8 mouse cellular contexts compared by ENCODE assay signal in genomic region chr7:34229691-34230111, GRCm38 (mm10). TPM values are rescaled to one million over a fixed set of nuclear protein-coding genes. Genes with fewer than 3 reads are reported as not detected.
DNase-seq lines count a peak whose midpoint lies in the region; ATAC-seq and TF ChIP-seq lines count a peak whose summit lies in the region.

No protein-coding gene starts in this region.

- H3K27ac ChIP-seq in embryonic fibroblast, embryonic 13.5 days (ENCODE audit: insufficient read depth, low read length): peak overlapping the region; percentile 79
- peak overlapping the region; percentile 94 for H3K27ac ChIP-seq in heart, embryonic 11.5 days (ENCODE audit: low read depth, low read length)
- H3K27ac ChIP-seq in kidney, embryonic 15.5 days: peak overlapping the region; percentile 94
- H3K27ac ChIP-seq in liver, adult 2 months (replicated peaks; ENCODE audit: insufficient read depth, low read depth, low read length): peak overlapping the region; percentile 78
- 0 out of 2 replicates have a peak overlapping the region, but pooled peaks have one; percentile 54 for H3K27ac ChIP-seq in neural tube, embryonic 11.5 days (ENCODE audit: low read depth, low read length)

- TF ChIP-seq CTCF in E14TG2a.4 (conservative IDR thresholded peaks at IDR 0.05; ENCODE audit: low read length): no peak
- TF ChIP-seq CTCF in embryonic fibroblast, embryonic 13.5 days (IDR thresholded peaks at IDR 0.05; ENCODE audit: borderline replicate concordance, insufficient read depth, low read length): no peak
- TF ChIP-seq CTCF in liver, adult 2 months (IDR thresholded peaks at IDR 0.05; ENCODE audit: low read depth, low read length): no peak

- no peaks in the 10 kb centered on the region for H3K27me3 ChIP-seq in E14TG2a.4 (ENCODE audit: insufficient read depth, low read length)
- H3K27me3 ChIP-seq in heart, embryonic 11.5 days (ENCODE audit: control insufficient read depth, insufficient read depth, low read length): no peaks in the 10 kb centered on the region
- H3K27me3 ChIP-seq in kidney, embryonic 15.5 days: no peaks in the 10 kb centered on the region
- no peaks in the 10 kb centered on the region for H3K27me3 ChIP-seq in liver, adult 2 months (ENCODE audit: control insufficient read depth, insufficient read depth, low read length)
- H3K27me3 ChIP-seq in neural tube, embryonic 11.5 days (ENCODE audit: control insufficient read depth, insufficient read depth, low read length): no peaks in the 10 kb centered on the region

- 1% methylated on average over 17 of the region's 19 CpGs for WGBS in heart, embryonic 11.5 days (ENCODE audit: insufficient replicate concordance)
- WGBS in kidney, embryonic 15.5 days: 0% methylated on average over 17 of the region's 19 CpGs
- WGBS in liver, adult 2 months: under 1% methylated on average over 19 of the region's 19 CpGs
- WGBS in neural tube, embryonic 11.5 days: under 1% methylated on average over 18 of the region's 19 CpGs

- peak; percentile 37; the same call in 1 of the 2 replicates for TF ChIP-seq POLR2A in embryonic fibroblast, embryonic 13.5 days (IDR thresholded peaks at IDR 0.05; ENCODE audit: low read depth, low read length)
- no peak for TF ChIP-seq POLR2A in liver, adult 2 months (IDR thresholded peaks at IDR 0.05; ENCODE audit: extremely low read depth, insufficient read depth, low read length)

- H3K79me2 ChIP-seq in liver, adult 2 months (ENCODE audit: control insufficient read depth, insufficient read depth, low read length): peaks cover 12% of the 10 kb centered on the region; the same call in 1 of the 2 replicates

- peak overlapping the region; percentile 92 for H3K9ac ChIP-seq in heart, embryonic 11.5 days (ENCODE audit: low read depth, low read length)
- peak overlapping the region; percentile 90 for H3K9ac ChIP-seq in kidney, embryonic 15.5 days
- H3K9ac ChIP-seq in liver, adult 2 months (ENCODE audit: low read depth, low read length): peak overlapping the region; percentile 89
- H3K9ac ChIP-seq in neural tube, embryonic 11.5 days (ENCODE audit: low read length): peak overlapping the region; percentile 70

- DNase-seq in adrenal gland, postnatal 10 days: peak; percentile 63
- DNase-seq in liver, adult 2 months (ENCODE audit: extremely low read depth, low read depth, low spot score): no peak
- peak; percentile 66 for DNase-seq in neural tube, embryonic 11.5 days (ENCODE audit: low spot score)
- peak; percentile 48 for DNase-seq in urinary bladder, adult 2 months (ENCODE audit: low spot score)

- peak overlapping the region; percentile 95 for H3K4me3 ChIP-seq in E14TG2a.4 (replicated peaks; ENCODE audit: low read length)
- peak overlapping the region; percentile 88 for H3K4me3 ChIP-seq in embryonic fibroblast, embryonic 13.5 days (ENCODE audit: insufficient read depth, low read length)
- H3K4me3 ChIP-seq in heart, embryonic 11.5 days (ENCODE audit: low read depth, low read length): peak overlapping the region; percentile 82
- H3K4me3 ChIP-seq in kidney, embryonic 15.5 days (replicated peaks): peak overlapping the region; percentile 86
- H3K4me3 ChIP-seq in liver, adult 2 months (ENCODE audit: insufficient read depth, low read depth, low read length): peak overlapping the region; percentile 90
- H3K4me3 ChIP-seq in neural tube, embryonic 11.5 days (ENCODE audit: low read depth, low read length): peak overlapping the region; percentile 61

- peaks cover 58% of the 10 kb centered on the region for H3K36me3 ChIP-seq in E14TG2a.4 (ENCODE audit: insufficient read depth, low read length)
- peaks cover 32% of the 10 kb centered on the region for H3K36me3 ChIP-seq in heart, embryonic 11.5 days (ENCODE audit: control insufficient read depth, insufficient read depth, low read length)
- peaks cover 39% of the 10 kb centered on the region for H3K36me3 ChIP-seq in kidney, embryonic 15.5 days
- no peaks in the 10 kb centered on the region for H3K36me3 ChIP-seq in liver, adult 2 months (ENCODE audit: control insufficient read depth, insufficient read depth, low read length)
- peaks cover 6% of the 10 kb centered on the region; the same call in 1 of the 2 replicates for H3K36me3 ChIP-seq in neural tube, embryonic 11.5 days (ENCODE audit: control insufficient read depth, insufficient read depth, low read length)

- peaks cover 72% of the 10 kb centered on the region for H3K4me1 ChIP-seq in E14TG2a.4 (replicated peaks; ENCODE audit: low read depth, low read length)
- peaks cover 12% of the 10 kb centered on the region for H3K4me1 ChIP-seq in embryonic fibroblast, embryonic 13.5 days (ENCODE audit: control insufficient read depth, insufficient read depth, low read length)
- H3K4me1 ChIP-seq in heart, embryonic 11.5 days (ENCODE audit: control insufficient read depth, insufficient read depth, low read length): peaks cover 51% of the 10 kb centered on the region
- H3K4me1 ChIP-seq in kidney, embryonic 15.5 days: peaks cover 48% of the 10 kb centered on the region
- peaks cover 46% of the 10 kb centered on the region for H3K4me1 ChIP-seq in liver, adult 2 months (ENCODE audit: control insufficient read depth, insufficient read depth, low read length)
- H3K4me1 ChIP-seq in neural tube, embryonic 11.5 days (ENCODE audit: control insufficient read depth, insufficient read depth, low read length): 0 out of 2 replicates have a peak, but pooled peaks cover 6% of the 10 kb centered on the region

- H3K4me2 ChIP-seq in heart, embryonic 11.5 days: peak overlapping the region; percentile 87
- H3K4me2 ChIP-seq in kidney, embryonic 15.5 days: peak overlapping the region; percentile 68
- H3K4me2 ChIP-seq in neural tube, embryonic 11.5 days (ENCODE audit: low read depth): peak overlapping the region; percentile 75

- H3K9me3 ChIP-seq in E14TG2a.4 (ENCODE audit: low read length): no peaks in the 10 kb centered on the region
- H3K9me3 ChIP-seq in heart, embryonic 11.5 days (replicated peaks; ENCODE audit: control insufficient read depth, low read length): no peaks in the 10 kb centered on the region
- no peaks in the 10 kb centered on the region for H3K9me3 ChIP-seq in kidney, embryonic 15.5 days (replicated peaks)
- no peaks in the 10 kb centered on the region for H3K9me3 ChIP-seq in neural tube, embryonic 11.5 days (ENCODE audit: control insufficient read depth, low read length)

- peak; percentile 19 for ATAC-seq in heart, embryonic 11.5 days (replicated peaks; ENCODE audit: insufficient number of reproducible peaks, low FRiP score, low TSS enrichment)
- ATAC-seq in kidney, embryonic 15.5 days (replicated peaks; ENCODE audit: low FRiP score): peak; percentile 46
- peak; percentile 28 for ATAC-seq in neural tube, embryonic 11.5 days (ENCODE audit: insufficient read depth, low FRiP score, low TSS enrichment)

RNA-seq across cellular contexts. Expression of gene Gpi1, which starts 0.4 kb away (rescaled TPM):
- total RNA-seq in adrenal gland, postnatal 10 days (2021): 100 to 1,000 TPM; 373 to 446 TPM
- polyA plus RNA-seq in embryonic fibroblast, embryonic 13.5 days (2011; ENCODE audit: insufficient read length, low read depth, missing spikeins): 244 and 331 TPM in 2 replicates
- 798 and 824 TPM in 2 replicates for polyA plus RNA-seq in heart, embryonic 11.5 days (2014; fragmentation: Nextera tagmentation; extraction: Ambion mirVana)
- 381 and 404 TPM in 2 replicates for polyA plus RNA-seq in kidney, embryonic 15.5 days (2015; fragmentation: Nextera tagmentation; extraction: Ambion mirVana)
- 61.8 and 74.2 TPM in 2 replicates for total RNA-seq in liver, adult 2 months (2014; rRNA removed)
- polyA plus RNA-seq in liver, adult 2 months (2012; rRNA removed): 100 and 127 TPM in 2 replicates
- polyA plus RNA-seq in neural tube, embryonic 11.5 days (2014; fragmentation: Nextera tagmentation; extraction: Ambion mirVana): 306 and 324 TPM in 2 replicates
- 242 and 345 TPM in 2 replicates for polyA plus RNA-seq in urinary bladder, adult 2 months (2012; rRNA removed)

RNA-seq across cellular contexts. Expression of gene Gm6096, which starts 21.1 kb away (rescaled TPM):
- not detected for total RNA-seq in adrenal gland, postnatal 10 days (2021)
- not detected in 2 replicates for polyA plus RNA-seq in embryonic fibroblast, embryonic 13.5 days (2011; ENCODE audit: insufficient read length, low read depth, missing spikeins)
- 0.80 and 1.2 TPM in 2 replicates for polyA plus RNA-seq in heart, embryonic 11.5 days (2014; fragmentation: Nextera tagmentation; extraction: Ambion mirVana)
- polyA plus RNA-seq in kidney, embryonic 15.5 days (2015; fragmentation: Nextera tagmentation; extraction: Ambion mirVana): 0.50 TPM in 1 of 2 replicates, not detected in the other
- total RNA-seq in liver, adult 2 months (2014; rRNA removed): not detected in 2 replicates
- not detected in 2 replicates for polyA plus RNA-seq in liver, adult 2 months (2012; rRNA removed)
- 0.69 and 1.2 TPM in 2 replicates for polyA plus RNA-seq in neural tube, embryonic 11.5 days (2014; fragmentation: Nextera tagmentation; extraction: Ambion mirVana)
- polyA plus RNA-seq in urinary bladder, adult 2 months (2012; rRNA removed): not detected in 2 replicates

RNA-seq across cellular contexts. Expression of gene Pdcd2l, which starts 33.2 kb away (rescaled TPM):
- 10 to 100 TPM; 23.2 TPM for total RNA-seq in adrenal gland, postnatal 10 days (2021)
- 16.8 and 18.6 TPM in 2 replicates for polyA plus RNA-seq in embryonic fibroblast, embryonic 13.5 days (2011; ENCODE audit: insufficient read length, low read depth, missing spikeins)
- polyA plus RNA-seq in heart, embryonic 11.5 days (2014; fragmentation: Nextera tagmentation; extraction: Ambion mirVana): 46.7 and 49.7 TPM in 2 replicates
- polyA plus RNA-seq in kidney, embryonic 15.5 days (2015; fragmentation: Nextera tagmentation; extraction: Ambion mirVana): 64.8 and 67.7 TPM in 2 replicates
- 15.5 and 15.9 TPM in 2 replicates for total RNA-seq in liver, adult 2 months (2014; rRNA removed)
- polyA plus RNA-seq in liver, adult 2 months (2012; rRNA removed): 16.0 and 18.5 TPM in 2 replicates
- polyA plus RNA-seq in neural tube, embryonic 11.5 days (2014; fragmentation: Nextera tagmentation; extraction: Ambion mirVana): 60.8 and 64.4 TPM in 2 replicates
- polyA plus RNA-seq in urinary bladder, adult 2 months (2012; rRNA removed): 34.9 and 44.6 TPM in 2 replicates
